Mouse (Mus musculus) midbrain, embryonic 10.5 days (tissue): ENCODE results near the gene 4933411K16Rik. TPM values are rescaled to one million over a fixed set of nuclear protein-coding genes. Genes with fewer than 3 reads are reported as not detected.

ENCODE experiments used
- DNase-seq: peaks from one replicate; pipeline ENCODE4 v3.0.0-alpha.2; 2017; ENCODE audit warnings: low spot score
- H3K27ac ChIP-seq: fragments of 300-500 bp; sonication (generic); replicated peaks from 2 replicates; pipeline ENCODE4 v1.5.1; 2016; ENCODE audit warnings: mild to moderate bottlenecking
- H3K27me3 ChIP-seq: fragments of 300-500 bp; sonication (generic); 2 replicates; pipeline ENCODE4 v1.6.1; 2016; ENCODE audit warnings: low read depth, mild to moderate bottlenecking; ENCODE audit not compliant: poor library complexity, severe bottlenecking
- H3K36me3 ChIP-seq: fragments of 300-500 bp; sonication (generic); 2 replicates; pipeline ENCODE4 v1.6.1; 2016; ENCODE audit warnings: mild to moderate bottlenecking, moderate library complexity
- H3K4me1 ChIP-seq: fragments of 300-500 bp; sonication (generic); 2 replicates; pipeline ENCODE4 v1.6.1; 2016
- H3K4me3 ChIP-seq: fragments of 300-500 bp; sonication (generic); 2 replicates; pipeline ENCODE4 v1.5.1; 2016; ENCODE audit warnings: mild to moderate bottlenecking, moderate library complexity
- H3K9me3 ChIP-seq: fragments of 300-500 bp; sonication (generic); replicated peaks from 2 replicates; pipeline ENCODE4 v1.6.1; 2016; ENCODE audit warnings: mild to moderate bottlenecking
- WGBS: fragments of 180-500 bp; shearing (Covaris S2); methylation state at CpG from one replicate; pipeline ENCODE4 v1.1.7; 2016; 5-methylcytosine and 5-hydroxymethylcytosine counted together
- polyA plus RNA-seq: library from polyadenylated mRNA; unstranded; fragments of >200 nt; fragmentation: Nextera tagmentation; extraction: Ambion mirVana; gene quantifications from 2 replicates; pipeline ENCODE4 v1.2.1, GENCODE M21; 2016

4933411K16Rik gene
- polyA plus RNA-seq, 1 experiment from 2014 or later: 0.09 TPM

DNA sequence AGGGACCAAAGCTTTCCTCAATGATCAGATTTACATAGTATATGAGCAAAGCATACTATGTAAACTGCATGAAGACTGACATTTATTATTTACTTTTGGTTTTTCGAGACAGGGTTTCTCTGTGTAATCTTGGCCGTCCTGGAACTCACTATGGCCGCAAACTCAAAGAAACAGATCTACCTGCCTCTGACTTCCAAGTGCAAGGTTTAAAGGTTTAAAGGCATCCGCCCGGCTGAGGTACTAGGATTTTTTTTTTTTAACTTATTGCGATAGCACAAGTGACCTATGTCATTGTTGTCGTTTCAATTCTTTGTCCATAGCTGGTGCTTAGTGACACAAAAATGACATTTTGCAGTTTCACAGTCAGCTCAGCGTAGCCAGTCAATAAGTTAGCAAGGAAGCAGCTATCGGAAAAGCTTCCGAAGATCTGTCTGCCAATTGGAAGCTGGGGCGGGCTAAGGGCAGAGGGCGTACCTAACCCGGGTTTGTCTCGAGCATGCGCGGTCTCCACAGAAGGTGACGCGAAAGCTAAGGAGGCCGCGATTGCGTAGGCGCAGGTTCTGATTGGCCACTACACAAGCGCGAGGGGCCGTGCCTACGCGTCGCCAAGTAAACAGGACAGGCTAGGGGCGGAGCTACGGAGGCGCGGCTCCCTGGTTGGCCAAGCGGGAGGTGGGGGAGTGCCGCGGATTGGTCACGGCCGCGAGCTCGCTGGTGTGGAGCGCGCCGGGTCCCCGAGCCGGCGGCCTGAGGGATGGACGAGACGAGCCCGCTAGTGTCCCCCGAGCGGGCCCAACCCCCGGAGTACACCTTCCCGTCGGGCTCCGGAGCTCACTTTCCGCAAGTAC, 37.9 kb downstream of the 4933411K16Rik start, which contains the start of gene Pi4k2a:
TSS of gene Pi4k2a (plus strand) at position 723 of the 848 bp plus-strand sequence.
- peak; percentile 99 for DNase-seq
- H3K9me3 ChIP-seq: no peaks in the 10 kb centered on the region
- peaks cover 43% of the 10 kb centered on the region for H3K4me1 ChIP-seq
- WGBS: 1% methylated on average over 55 of the region's 55 CpGs
- H3K27ac ChIP-seq: peak within 1 kb of the TSS; percentile 92
- H3K36me3 ChIP-seq: peaks cover 19% of the 10 kb centered on the region
- H3K4me3 ChIP-seq: peak within 1 kb of the TSS; percentile 95
- no peaks in the 10 kb centered on the region for H3K27me3 ChIP-seq

DNA sequence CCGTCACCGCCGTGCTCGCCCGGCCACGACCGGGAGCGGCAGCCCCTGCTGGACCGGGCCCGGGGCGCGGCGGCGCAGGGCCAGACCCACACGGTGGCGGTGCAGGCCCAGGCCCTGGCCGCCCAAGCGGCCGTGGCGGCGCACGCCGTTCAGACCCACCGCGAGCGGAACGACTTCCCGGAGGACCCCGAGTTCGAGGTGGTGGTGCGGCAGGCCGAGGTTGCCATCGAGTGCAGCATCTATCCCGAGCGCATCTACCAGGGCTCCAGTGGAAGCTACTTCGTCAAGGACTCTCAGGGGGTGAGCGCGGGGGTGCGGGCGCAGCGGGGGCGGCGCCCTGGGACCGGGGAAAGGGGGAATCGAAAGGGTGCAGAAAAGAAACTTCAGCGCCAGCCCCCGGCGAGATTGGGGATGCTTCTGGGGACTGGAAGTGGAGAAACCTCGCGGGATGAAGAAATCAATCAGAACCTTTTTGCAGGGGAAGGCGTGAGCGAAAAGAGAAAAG, 38.6 kb downstream of the 4933411K16Rik start:
- peaks cover 38% of the 10 kb centered on the region for H3K4me1 ChIP-seq
- H3K27ac ChIP-seq: peak overlapping the region; percentile 92
- peaks cover 26% of the 10 kb centered on the region for H3K36me3 ChIP-seq
- peak overlapping the region; percentile 95 for H3K4me3 ChIP-seq
- WGBS: under 1% methylated on average over 52 of the region's 52 CpGs
- H3K27me3 ChIP-seq: no peaks in the 10 kb centered on the region
- H3K9me3 ChIP-seq: no peaks in the 10 kb centered on the region
- no peak for DNase-seq

DNA sequence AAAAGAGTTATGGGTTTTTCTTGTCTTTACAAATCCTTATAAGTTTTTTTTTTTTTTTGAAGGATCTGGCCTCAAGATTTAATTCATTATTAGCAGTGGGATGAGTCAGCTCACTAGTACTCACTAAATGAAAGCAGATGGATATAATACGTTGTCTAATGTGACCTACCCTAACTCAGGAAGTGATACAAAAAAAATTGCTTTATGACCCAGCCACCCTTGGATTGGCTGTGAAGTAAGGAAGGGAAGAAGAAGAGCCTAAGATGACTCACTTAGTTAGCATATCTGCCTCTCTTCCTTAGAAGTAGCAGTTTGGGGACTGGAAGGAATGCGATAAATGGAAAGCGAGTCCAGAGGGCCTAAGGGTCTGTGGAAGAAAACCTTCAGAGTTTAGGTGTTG, 47.4 kb downstream of the 4933411K16Rik start:
- Histone ChIP-seq H3K4me3 (no peak overlapping the region), H3K27me3 (no peaks in the 10 kb centered on the region), H3K36me3 (peaks cover 59% of the 10 kb centered on the region), H3K9me3 (no peaks in the 10 kb centered on the region), H3K4me1 (no peaks in the 10 kb centered on the region), H3K27ac (no peak overlapping the region)
- no peak for DNase-seq
- 88% methylated on average over 3 of the region's 3 CpGs for WGBS

Other genes with a start within 250 kb of the 4933411K16Rik start
- 10.3 and 11.9 TPM in 2 replicates for gene Frat1, start 222.3 kb upstream of the 4933411K16Rik start, polyA plus RNA-seq
- 5.4 and 6.5 TPM in 2 replicates for gene Frat2, start 204.1 kb upstream of the 4933411K16Rik start, polyA plus RNA-seq
- gene Rrp12, start 156.1 kb upstream of the 4933411K16Rik start, polyA plus RNA-seq: 34.0 and 35.4 TPM in 2 replicates
- gene Pgam1, start 140.3 kb upstream of the 4933411K16Rik start, polyA plus RNA-seq: 924 and 1,153 TPM in 2 replicates
- 82.1 and 96.4 TPM in 2 replicates for gene Exosc1, start 118.8 kb upstream of the 4933411K16Rik start, polyA plus RNA-seq
- 88.4 and 91.6 TPM in 2 replicates for gene Zdhhc16, start 118.8 kb upstream of the 4933411K16Rik start, polyA plus RNA-seq
- gene Mms19, start 71.1 kb upstream of the 4933411K16Rik start, polyA plus RNA-seq: 34.8 and 39.4 TPM in 2 replicates
- 9.5 and 10.2 TPM in 2 replicates for gene Ubtd1, start 70.5 kb upstream of the 4933411K16Rik start, polyA plus RNA-seq
- 0.17 and 0.29 TPM in 2 replicates for gene Ankrd2, start 16.2 kb upstream of the 4933411K16Rik start, polyA plus RNA-seq
- 1.1 and 1.8 TPM in 2 replicates for gene Hoga1, start 6.6 kb upstream of the 4933411K16Rik start, polyA plus RNA-seq
- 51.9 and 70.7 TPM in 2 replicates for gene Morn4, start 34.1 kb downstream of the 4933411K16Rik start, polyA plus RNA-seq
- 23.3 and 26.7 TPM in 2 replicates for gene Pi4k2a, start 38.2 kb downstream of the 4933411K16Rik start, polyA plus RNA-seq
- gene Avpi1, start 76.8 kb downstream of the 4933411K16Rik start, polyA plus RNA-seq: 15.7 and 17.7 TPM in 2 replicates
- 3.2 and 3.6 TPM in 2 replicates for gene Marveld1, start 95.2 kb downstream of the 4933411K16Rik start, polyA plus RNA-seq
- 29.4 and 36.4 TPM in 2 replicates for gene Zfyve27, start 111.7 kb downstream of the 4933411K16Rik start, polyA plus RNA-seq
- gene Sfrp5, start 150.0 kb downstream of the 4933411K16Rik start, polyA plus RNA-seq: 0.06 TPM in 2 replicates
- 1.0 and 2.2 TPM in 2 replicates for gene Golga7b, start 195.3 kb downstream of the 4933411K16Rik start, polyA plus RNA-seq